Mouse (Mus musculus): ENCODE measurements around the gene Chka.

Gene Chka

GRCm38 (mm10) chr19:3846676-3847604, 4.6 kb upstream of the Chka start:
- DNase-seq (ENCODE audit: extremely low spot score, low spot score) = no peak

GRCm38 (mm10) chr19:3847711-3848110, 3.9 kb upstream of the Chka start:
- no peak for DNase-seq (ENCODE audit: extremely low spot score, low spot score)

DNA sequence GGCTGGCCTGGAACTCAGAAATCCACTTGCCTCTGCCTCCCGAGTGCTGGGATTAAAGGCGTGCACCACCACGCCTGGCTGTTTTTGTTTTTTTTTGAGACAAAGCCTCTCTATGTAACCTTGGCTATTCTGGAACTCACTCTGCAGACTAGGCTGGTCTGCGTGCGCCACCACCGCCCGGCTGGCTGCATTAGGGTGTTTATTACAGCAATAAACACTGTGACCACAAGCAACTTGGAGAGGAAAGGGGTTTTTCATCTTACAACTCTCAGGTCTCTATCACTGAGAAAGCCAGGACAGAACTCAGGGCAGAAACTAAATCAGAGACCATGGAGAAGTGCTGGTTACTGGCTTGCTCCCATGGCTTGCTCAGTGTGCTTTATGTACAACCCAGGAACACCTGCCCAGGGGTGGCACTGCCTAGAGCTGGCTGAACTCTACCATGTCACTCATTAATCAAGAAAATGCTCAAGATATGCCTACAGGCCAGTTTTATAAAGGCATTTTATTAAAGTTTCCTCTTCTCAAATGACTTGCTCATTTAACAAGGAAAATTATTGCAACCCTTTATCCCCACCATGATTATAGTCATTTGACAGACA, 3.3 kb upstream of the Chka start:
- no peak for DNase-seq (ENCODE audit: extremely low spot score, low spot score)

GRCm38 (mm10) chr19:3849251-3849650, 2.3 kb upstream of the Chka start:
- no peak for DNase-seq (ENCODE audit: extremely low spot score, low spot score)

GRCm38 (mm10) chr19:3850076-3850475, 1.5 kb upstream of the Chka start:
- DNase-seq (ENCODE audit: extremely low spot score, low spot score) = no peak

- no peak for DNase-seq (ENCODE audit: extremely low spot score, low spot score)
Measured at GRCm38 (mm10) chr19:3850847-3851469, 615 bp upstream of the Chka start.

- no peak for DNase-seq (ENCODE audit: extremely low spot score, low spot score)
Measured at GRCm38 (mm10) chr19:3851979-3852681, 557 bp downstream of the Chka start.

DNA sequence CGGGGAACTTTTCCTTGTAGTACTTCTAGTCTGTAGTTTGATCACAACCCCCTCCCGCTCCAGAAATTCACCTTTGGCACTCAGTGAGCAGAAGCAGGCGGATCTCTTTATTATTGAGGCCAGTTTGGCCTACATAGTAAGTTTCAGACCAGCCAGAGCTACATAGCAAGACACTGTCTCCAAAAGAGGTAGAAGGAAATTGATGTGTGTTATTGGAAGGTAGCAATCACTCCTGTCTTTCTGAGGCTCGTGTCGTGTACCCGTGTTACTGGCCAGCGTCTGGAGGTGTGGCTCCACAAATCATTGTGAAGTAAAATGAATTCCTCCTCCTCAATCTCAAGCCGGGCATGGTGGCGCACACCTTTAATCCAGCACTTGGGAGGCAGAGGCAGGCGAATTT, 1.5 kb downstream of the Chka start:
- no peak for DNase-seq (ENCODE audit: extremely low spot score, low spot score)

GRCm38 (mm10) chr19:3853891-3854290, 2.3 kb downstream of the Chka start:
- no peak for DNase-seq (ENCODE audit: extremely low spot score, low spot score)

- no peak for DNase-seq (ENCODE audit: extremely low spot score, low spot score)
Measured at GRCm38 (mm10) chr19:3855091-3855490, 3.5 kb downstream of the Chka start.

DNA sequence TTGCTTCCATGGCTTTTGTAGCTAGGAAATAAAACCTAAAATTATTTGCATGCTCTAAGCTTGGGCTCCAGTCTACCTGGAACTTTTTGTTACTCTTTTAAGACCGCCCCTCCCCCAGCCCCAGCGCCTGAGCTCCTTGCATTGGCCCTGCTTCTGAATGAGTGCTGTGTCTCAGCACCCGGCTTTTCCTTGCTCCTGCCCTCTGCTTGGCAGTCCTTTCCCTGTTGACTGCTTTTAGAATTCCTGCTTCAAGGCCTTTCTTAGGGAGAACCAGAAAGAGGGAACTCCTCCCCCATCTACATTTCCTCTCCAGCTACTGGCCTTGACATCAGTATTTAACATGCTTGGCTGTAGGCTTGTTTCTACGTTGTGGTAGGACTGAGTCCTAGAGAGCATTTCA, 4.0 kb downstream of the Chka start:
- no peak for DNase-seq (ENCODE audit: extremely low spot score, low spot score)

GRCm38 (mm10) chr19:3857220-3857619, 5.6 kb downstream of the Chka start:
- no peak for DNase-seq (ENCODE audit: extremely low spot score, low spot score)

DNA sequence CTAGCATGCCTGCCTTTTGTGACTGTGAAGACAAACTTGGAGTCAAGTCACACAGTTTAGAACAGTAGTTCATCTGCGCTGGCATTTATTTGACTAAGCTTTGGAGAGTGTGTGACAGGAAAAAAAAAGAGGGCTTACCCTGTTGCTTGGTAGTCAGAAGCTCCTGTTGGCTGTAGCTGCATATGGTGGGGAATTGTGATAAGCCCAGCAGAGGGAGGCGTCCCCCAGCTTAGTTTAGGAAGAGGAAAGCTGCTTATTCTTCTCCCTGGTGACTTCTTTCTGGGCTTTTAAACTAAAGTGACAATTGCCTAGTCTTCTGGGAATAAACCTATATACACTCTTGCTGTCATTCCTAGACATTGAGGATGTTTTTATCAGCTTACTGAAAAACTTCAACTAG, 11.1 kb downstream of the Chka start:
- DNase-seq (ENCODE audit: extremely low spot score, low spot score) = no peak

GRCm38 (mm10) chr19:3864960-3865359, 13.4 kb downstream of the Chka start:
- no peak for DNase-seq (ENCODE audit: extremely low spot score, low spot score)

DNA sequence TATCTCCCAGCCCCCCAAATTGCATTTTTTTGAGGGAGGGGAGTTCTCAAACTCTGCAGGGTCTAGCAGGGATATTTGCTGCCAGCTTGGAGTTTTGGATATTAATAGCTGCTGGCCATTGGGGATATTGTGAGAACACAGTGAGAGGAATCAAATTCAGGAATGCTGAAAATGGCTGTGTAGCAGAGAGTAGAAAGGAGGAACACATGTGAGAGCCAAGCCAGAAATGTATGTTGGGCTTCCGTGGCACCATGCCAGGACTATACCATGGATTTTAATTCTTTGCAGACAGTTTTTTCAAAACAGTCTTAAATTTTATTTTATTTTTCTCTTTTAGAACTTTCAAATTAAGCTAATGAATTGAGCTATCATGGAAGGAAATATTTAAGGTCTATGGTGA, 16.7 kb downstream of the Chka start:
- no peak for DNase-seq (ENCODE audit: extremely low spot score, low spot score)

DNA sequence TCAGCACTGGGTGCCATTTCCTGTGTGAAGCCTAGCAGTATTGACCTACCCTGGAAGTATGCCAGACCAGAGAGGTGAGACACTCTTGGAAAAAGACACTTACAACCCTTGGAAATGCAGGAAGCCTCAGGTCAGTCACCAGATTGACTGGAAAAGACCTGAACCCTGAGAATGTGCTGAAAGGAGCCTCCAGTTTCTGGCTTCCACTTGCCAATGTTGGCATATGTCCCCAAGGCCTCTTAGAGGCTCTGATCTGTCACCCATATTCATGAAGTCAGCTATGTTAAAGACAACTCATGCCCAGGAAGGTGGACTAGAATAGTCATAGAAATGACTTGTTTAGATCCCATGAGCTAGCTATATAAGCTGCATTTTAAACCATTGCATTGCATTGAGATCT, 19.9 kb downstream of the Chka start:
- no peak for DNase-seq (ENCODE audit: extremely low spot score, low spot score)

GRCm38 (mm10) chr19:3872373-3872772, 20.8 kb downstream of the Chka start:
- no peak for DNase-seq (ENCODE audit: extremely low spot score, low spot score)

- DNase-seq (ENCODE audit: extremely low spot score, low spot score) = no peak
Measured at GRCm38 (mm10) chr19:3875045-3875444, 23.5 kb downstream of the Chka start.

- no peak for DNase-seq (ENCODE audit: extremely low spot score, low spot score)
Measured at GRCm38 (mm10) chr19:3880054-3880848, 28.7 kb downstream of the Chka start.

DNA sequence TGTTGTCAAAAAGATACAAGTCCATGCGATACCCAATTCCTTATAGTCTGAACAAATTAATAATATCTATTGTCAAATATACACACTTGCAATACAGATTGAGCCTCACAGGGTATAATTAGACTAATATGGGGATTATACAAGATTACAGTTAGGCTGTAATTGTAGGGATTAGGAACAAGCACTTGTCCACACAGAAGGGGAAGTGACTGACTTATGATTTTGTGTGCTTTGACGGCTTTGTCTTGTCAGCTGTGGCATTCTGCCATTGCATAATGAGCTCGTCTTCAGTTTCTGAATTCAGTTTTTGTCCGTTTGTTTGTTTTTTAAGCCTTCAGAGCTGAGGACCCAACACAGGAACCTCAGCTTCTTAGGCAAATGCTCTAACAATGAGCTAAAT, 30.6 kb downstream of the Chka start:
- no peak for DNase-seq (ENCODE audit: extremely low spot score, low spot score)
